Mouse (Mus musculus): ENCODE results near the gene Drd5. TPM values are rescaled to one million over a fixed set of nuclear protein-coding genes. Genes with fewer than 3 reads are reported as not detected.

Gene Drd5
- total RNA-seq, 4 experiments from 2014 or later, result not detected

- no peak for DNase-seq (ENCODE audit: low spot score in 2 of 2)
These were observed 31.3 kb downstream of the Drd5 start for GRCm38 (mm10) chr5:38350351-38350929.

GRCm38 (mm10) chr5:38356927-38357326 lies 37.8 kb downstream of the Drd5 start:
- no peak for DNase-seq (ENCODE audit: low spot score in 2 of 2)

GRCm38 (mm10) chr5:38359716-38360115 lies 40.5 kb downstream of the Drd5 start:
- no peak for DNase-seq (ENCODE audit: low spot score in 2 of 2)

- no peak for DNase-seq (ENCODE audit: low spot score in 2 of 2)
These were observed 45.2 kb downstream of the Drd5 start for GRCm38 (mm10) chr5:38364396-38364795.

- DNase-seq (ENCODE audit: low spot score in 2 of 2), result no peak
These were observed 46.4 kb downstream of the Drd5 start for GRCm38 (mm10) chr5:38365521-38365920.

- DNase-seq (ENCODE audit: low spot score in 2 of 2), result peak in 1 of 2 experiments; percentile 11
These were observed 47.7 kb downstream of the Drd5 start for GRCm38 (mm10) chr5:38366650-38367470.

GRCm38 (mm10) chr5:38371308-38371707 lies 52.1 kb downstream of the Drd5 start:
- no peak for DNase-seq (ENCODE audit: low spot score in 2 of 2)

Other genes starting within 250 kb of the Drd5 start
- gene Nsg1, start 159.5 kb upstream of the Drd5 start, total RNA-seq (2022), result 1 to 10 TPM in 3 of 4 experiments, under 1 TPM in 1; 0.63 to 1.8 (median 1.4) TPM
- gene Zbtb49, start 98.9 kb upstream of the Drd5 start, total RNA-seq (2022), result 1 to 10 TPM; 2.4 to 3.8 (median 3.3) TPM
- 10 to 100 TPM; 17.2 to 25.7 (median 19.4) TPM for gene Lyar, start 98.9 kb upstream of the Drd5 start, total RNA-seq (2022)
- gene Tmem128, start 59.2 kb upstream of the Drd5 start, total RNA-seq (2022), result 1 to 10 TPM; 6.7 to 8.2 (median 7.1) TPM
- under 1 TPM; 0.19 to 0.38 (median 0.29) TPM for gene Otop1, start 43.4 kb upstream of the Drd5 start, total RNA-seq (2022)
- under 1 TPM; 0.31 to 0.92 (median 0.61) TPM for gene Slc2a9, start 183.8 kb downstream of the Drd5 start, total RNA-seq (2022)
- 10 to 100 TPM; 35.3 to 43.7 (median 38.8) TPM for gene Wdr1, start 243.9 kb downstream of the Drd5 start, total RNA-seq (2022)

Measured in gastrocnemius, adult 8-10 months (tissue).